Mouse (Mus musculus) liver, embryonic 14.5 days (tissue): ENCODE data around the gene Map2k3. TPM values are rescaled to one million over a fixed set of nuclear protein-coding genes. Genes with fewer than 3 reads are reported as not detected.

Experiments
- ATAC-seq: fragments of 200-750 bp; cut with Nextera tagmentation; 2 replicates; pipeline ENCODE4 v1.8.0; 2017; ENCODE audit warnings: moderate number of reproducible peaks, mild to moderate bottlenecking, moderate library complexity; ENCODE audit not compliant: insufficient read depth
- DNase-seq, 3 experiments: peaks; one replicate each; pipeline ENCODE4 v3.0.0-alpha.2; 2012 to 2013; ENCODE audit warnings: low read depth in 3 of 3, low spot score in 3 of 3
- H3K27ac ChIP-seq: fragments of 300-500 bp; sonication (generic); 2 replicates; pipeline ENCODE4 v1.5.1; 2014; ENCODE audit warnings: moderate library complexity, mild to moderate bottlenecking, control low read depth, inconsistent platforms
- H3K27me3 ChIP-seq: fragments of 300-500 bp; sonication (generic); 2 replicates; pipeline ENCODE4 v1.6.1; 2014; ENCODE audit warnings: mild to moderate bottlenecking, low read length, moderate library complexity; ENCODE audit not compliant: control insufficient read depth, insufficient read depth
- H3K36me3 ChIP-seq: fragments of 300-500 bp; sonication (generic); replicated peaks from 2 replicates; pipeline ENCODE4 v1.6.1; 2014; ENCODE audit warnings: low read depth; ENCODE audit not compliant: control insufficient read depth, insufficient read depth
- H3K4me1 ChIP-seq, 2 experiments: fragments of 200-500 bp in 1 of 2; fragments of 300-500 bp in 1 of 2; sonication (generic) in 1 of 2; replicated peaks; 2 replicates each; pipeline ENCODE4 v1.6.1; 2012 to 2014; ENCODE audit warnings: antibody characterized with exemption in 1 of 2, inconsistent platforms in 1 of 2, low read length in 1 of 2; ENCODE audit not compliant: control insufficient read depth in 2 of 2, insufficient read depth in 2 of 2
- H3K4me2 ChIP-seq: fragments of 300-500 bp; sonication (generic); 2 replicates; pipeline ENCODE4 v1.6.1; 2014; ENCODE audit warnings: low read depth, mild to moderate bottlenecking, control low read depth, moderate library complexity
- H3K4me3 ChIP-seq, 2 experiments: fragments of 200-500 bp in 1 of 2; fragments of 300-500 bp in 1 of 2; sonication (generic) in 1 of 2; 2 replicates each; pipeline ENCODE4 v1.5.1; 2012 to 2014; ENCODE audit warnings: low read depth in 2 of 2, low read length in 2 of 2, mild to moderate bottlenecking in 2 of 2, control low read depth in 1 of 2, inconsistent platforms in 1 of 2, moderate library complexity in 1 of 2; ENCODE audit not compliant: insufficient read depth in 1 of 2
- H3K9ac ChIP-seq: fragments of 300-500 bp; sonication (generic); replicated peaks from 2 replicates; pipeline ENCODE4 v1.6.1; 2014; ENCODE audit warnings: mild to moderate bottlenecking, control low read depth, moderate library complexity
- H3K9me3 ChIP-seq: fragments of 300-500 bp; sonication (generic); 2 replicates; pipeline ENCODE4 v1.6.1; 2016; ENCODE audit warnings: low read length, mixed read lengths; ENCODE audit not compliant: control insufficient read depth
- CTCF ChIP-seq: IDR thresholded peaks from 2 replicates; pipeline ENCODE4 v1.5.1; 2016; ENCODE audit warnings: antibody characterized with exemption, low read depth, control low read depth
- EP300 ChIP-seq: IDR thresholded peaks from 2 replicates; pipeline ENCODE4 v1.6.1; 2016; ENCODE audit warnings: antibody characterized with exemption, low read depth
- WGBS: fragments of 180-500 bp; shearing (Covaris S2); extraction: QIAGEN DNeasy Blood & Tissue Kit; methylation state at CpG from one replicate; pipeline ENCODE4 v1.1.7; 2014; ENCODE audit not compliant: insufficient replicate concordance; 5-methylcytosine and 5-hydroxymethylcytosine counted together
- polyA plus RNA-seq, 2 experiments: library from polyadenylated mRNA; depleted of rRNA in 1 of 2; stranded (reverse) in 1 of 2; unstranded in 1 of 2; fragments of >200 nt; fragmentation: Nextera tagmentation in 1 of 2; extraction: Ambion mirVana in 1 of 2; gene quantifications; 2 replicates each; pipeline versions ENCODE4 v1.2.1 to v1.2.3; 2012 to 2014

The Map2k3 gene
- polyA plus RNA-seq, 2 experiments, result 44.7 to 100 TPM

GRCm38 (mm10) chr11:60922964-60923363, 8.9 kb upstream of the Map2k3 start:
- DNase-seq, result no peak
- no peak for TF ChIP-seq EP300
- no peak for TF ChIP-seq CTCF
- H3K36me3 ChIP-seq, result no peaks in the 10 kb centered on the region; the same call in 1 of the 2 replicates
- no peaks in the 10 kb centered on the region for H3K27me3 ChIP-seq
- 77% methylated on average over 5 of the region's 5 CpGs for WGBS
- peak overlapping the region; percentile 23 for H3K27ac ChIP-seq
- no peaks in the 10 kb centered on the region for H3K9me3 ChIP-seq
- H3K4me3 ChIP-seq, result no peak overlapping the region
- peak overlapping the region; percentile 25 for H3K4me2 ChIP-seq
- peaks cover 63 to 75% of the 10 kb centered on the region in 2 experiments for H3K4me1 ChIP-seq
- no peak for ATAC-seq
- no peak overlapping the region for H3K9ac ChIP-seq

- TF ChIP-seq CTCF, result 0 out of 2 replicates have a peak, but pooled peaks have one; percentile 17
- peak; percentile 40 for TF ChIP-seq EP300
- ATAC-seq (peak; percentile 92), DNase-seq (peak; percentile 82 to 87 (median 86))
- peak overlapping the region; percentile 84 for H3K27ac ChIP-seq
- peak overlapping the region; percentile 64 for H3K4me2 ChIP-seq
- H3K9me3 ChIP-seq, result no peaks in the 10 kb centered on the region
- no peaks in the 10 kb centered on the region for H3K27me3 ChIP-seq
- peak overlapping the region; percentile 58 for H3K9ac ChIP-seq
- peak overlapping the region; percentile 14 to 16; a peak in 3 of 4 replicates for H3K4me3 ChIP-seq
- H3K36me3 ChIP-seq, result no peaks in the 10 kb centered on the region; the same call in 1 of the 2 replicates
- 24% methylated on average over 6 of the region's 6 CpGs for WGBS
- H3K4me1 ChIP-seq, result peaks cover 61 to 74% of the 10 kb centered on the region in 2 experiments
Measured at GRCm38 (mm10) chr11:60924498-60924897, 7.3 kb upstream of the Map2k3 start.

- Histone ChIP-seq H3K27me3 (no peaks in the 10 kb centered on the region), H3K4me2 (peak overlapping the region; percentile 64), H3K9ac (peak overlapping the region; percentile 58), H3K4me1 (peaks cover 57 to 69% of the 10 kb centered on the region in 2 experiments), H3K27ac (peak overlapping the region; percentile 84), H3K36me3 (no peaks in the 10 kb centered on the region; the same call in 1 of the 2 replicates), H3K4me3 (peak overlapping the region; percentile 3 to 14; a peak in 2 of 4 replicates), H3K9me3 (no peaks in the 10 kb centered on the region)
- TF ChIP-seq EP300, result no peak
- no peak for TF ChIP-seq CTCF
- WGBS, result 35% methylated on average over 1 of the region's 1 CpGs
- no peak for DNase-seq
- peak; percentile 74 for ATAC-seq
Measured at GRCm38 (mm10) chr11:60924981-60925380, 6.9 kb upstream of the Map2k3 start.

- no peaks in the 10 kb centered on the region for H3K36me3 ChIP-seq
- H3K9me3 ChIP-seq, result no peaks in the 10 kb centered on the region
- peaks cover 47 to 60% of the 10 kb centered on the region in 2 experiments for H3K4me1 ChIP-seq
- H3K4me2 ChIP-seq, result peak overlapping the region; percentile 45
- no peak overlapping the region for H3K4me3 ChIP-seq
- H3K27ac ChIP-seq, result peak overlapping the region; percentile 47
- peak; percentile 91 for DNase-seq
- peak; percentile 96 for TF ChIP-seq CTCF
- TF ChIP-seq EP300, result no peak
- H3K9ac ChIP-seq, result peak overlapping the region; percentile 40
- no peaks in the 10 kb centered on the region for H3K27me3 ChIP-seq
- ATAC-seq, result peak; percentile 19; the same call in 1 of the 2 replicates
- WGBS, result under 1% methylated on average over 9 of the region's 9 CpGs
Measured at GRCm38 (mm10) chr11:60927264-60927663, 4.6 kb upstream of the Map2k3 start.

GRCm38 (mm10) chr11:60930724-60931281, 1.0 kb upstream of the Map2k3 start:
- Histone ChIP-seq H3K4me2 (peak overlapping the region; percentile 72), H3K9ac (peak overlapping the region; percentile 60), H3K27me3 (no peaks in the 10 kb centered on the region), H3K9me3 (no peaks in the 10 kb centered on the region), H3K27ac (no peak overlapping the region; the same call in 1 of the 2 replicates), H3K4me1 (peaks cover 42 to 57% of the 10 kb centered on the region in 2 experiments), H3K4me3 (peak overlapping the region; percentile 72 to 95), H3K36me3 (peaks cover 8% of the 10 kb centered on the region)
- DNase-seq (no peak), ATAC-seq (no peak)
- WGBS, result 19% methylated on average over 7 of the region's 7 CpGs
- no peak for TF ChIP-seq CTCF
- no peak for TF ChIP-seq EP300
